Mouse (Mus musculus) hindbrain, postnatal 0 days (tissue): ENCODE measurements around the gene Tgfbr2. TPM values are rescaled to one million over a fixed set of nuclear protein-coding genes. Genes with fewer than 3 reads are reported as not detected.
A peak's percentile ranks its signal among the peaks of the same experiment; 100 is the strongest.

Experiments
- ATAC-seq: fragments of 200-750 bp; cut with Nextera tagmentation; 2 replicates; pipeline ENCODE4 v1.8.0; 2017; ENCODE audit warnings: mild to moderate bottlenecking, moderate TSS enrichment, moderate library complexity
- DNase-seq: peaks from one replicate; pipeline ENCODE4 v3.0.0-alpha.2; 2015; ENCODE audit warnings: low spot score
- H3K27ac ChIP-seq: fragments of 300-500 bp; sonication (generic); 2 replicates; pipeline ENCODE4 v1.5.1; 2014; ENCODE audit warnings: mild to moderate bottlenecking
- H3K27me3 ChIP-seq: fragments of 300-500 bp; sonication (generic); 2 replicates; pipeline ENCODE4 v1.6.1; 2014; ENCODE audit warnings: low read length, mixed read lengths; ENCODE audit not compliant: insufficient read depth
- H3K36me3 ChIP-seq: fragments of 300-500 bp; sonication (generic); 2 replicates; pipeline ENCODE4 v1.6.1; 2014; ENCODE audit warnings: low read length, mixed read lengths; ENCODE audit not compliant: insufficient read depth
- H3K4me1 ChIP-seq: fragments of 300-500 bp; sonication (generic); 2 replicates; pipeline ENCODE4 v1.6.1; 2014; ENCODE audit warnings: antibody characterized with exemption, low read length, mixed read lengths; ENCODE audit not compliant: insufficient read depth
- H3K4me2 ChIP-seq: fragments of 300-500 bp; sonication (generic); 2 replicates; pipeline ENCODE4 v1.6.1; 2014; ENCODE audit warnings: low read depth, mild to moderate bottlenecking, low read length, moderate library complexity, mixed read lengths
- H3K4me3 ChIP-seq: fragments of 300-500 bp; sonication (generic); 2 replicates; pipeline ENCODE4 v1.5.1; 2014; ENCODE audit warnings: low read length
- H3K9ac ChIP-seq: fragments of 300-500 bp; sonication (generic); replicated peaks from 2 replicates; pipeline ENCODE4 v1.6.1; 2014; ENCODE audit warnings: mild to moderate bottlenecking, low read length, moderate library complexity, mixed read lengths
- H3K9me3 ChIP-seq: fragments of 300-500 bp; sonication (generic); 2 replicates; pipeline ENCODE4 v1.6.1; 2016; ENCODE audit warnings: low read length, mixed read lengths
- CTCF ChIP-seq: IDR thresholded peaks from 2 replicates; pipeline ENCODE4 v1.5.1; 2016; ENCODE audit warnings: antibody characterized with exemption, control low read depth, low read depth
- WGBS: fragments of 180-500 bp; shearing (Covaris S2); extraction: QIAGEN DNeasy Blood & Tissue Kit; methylation state at CpG from one replicate; pipeline ENCODE4 v1.1.7; 2014; 5-methylcytosine and 5-hydroxymethylcytosine counted together
- polyA plus RNA-seq: library from polyadenylated mRNA; unstranded; fragments of >200 nt; fragmentation: Nextera tagmentation; extraction: Ambion mirVana; gene quantifications from 2 replicates; pipeline ENCODE4 v1.2.1, GENCODE M21; 2015
- total RNA-seq: library from RNA; depleted of rRNA; stranded (reverse); fragments of >200 nt; gene quantifications from 2 replicates; pipeline ENCODE4 v1.2.3, GENCODE M21; 2014; rRNA removed

Tgfbr2 gene
- 21.7 and 23.1 TPM in 2 replicates for total RNA-seq
- polyA plus RNA-seq = 7.2 and 7.7 TPM in 2 replicates

DNA sequence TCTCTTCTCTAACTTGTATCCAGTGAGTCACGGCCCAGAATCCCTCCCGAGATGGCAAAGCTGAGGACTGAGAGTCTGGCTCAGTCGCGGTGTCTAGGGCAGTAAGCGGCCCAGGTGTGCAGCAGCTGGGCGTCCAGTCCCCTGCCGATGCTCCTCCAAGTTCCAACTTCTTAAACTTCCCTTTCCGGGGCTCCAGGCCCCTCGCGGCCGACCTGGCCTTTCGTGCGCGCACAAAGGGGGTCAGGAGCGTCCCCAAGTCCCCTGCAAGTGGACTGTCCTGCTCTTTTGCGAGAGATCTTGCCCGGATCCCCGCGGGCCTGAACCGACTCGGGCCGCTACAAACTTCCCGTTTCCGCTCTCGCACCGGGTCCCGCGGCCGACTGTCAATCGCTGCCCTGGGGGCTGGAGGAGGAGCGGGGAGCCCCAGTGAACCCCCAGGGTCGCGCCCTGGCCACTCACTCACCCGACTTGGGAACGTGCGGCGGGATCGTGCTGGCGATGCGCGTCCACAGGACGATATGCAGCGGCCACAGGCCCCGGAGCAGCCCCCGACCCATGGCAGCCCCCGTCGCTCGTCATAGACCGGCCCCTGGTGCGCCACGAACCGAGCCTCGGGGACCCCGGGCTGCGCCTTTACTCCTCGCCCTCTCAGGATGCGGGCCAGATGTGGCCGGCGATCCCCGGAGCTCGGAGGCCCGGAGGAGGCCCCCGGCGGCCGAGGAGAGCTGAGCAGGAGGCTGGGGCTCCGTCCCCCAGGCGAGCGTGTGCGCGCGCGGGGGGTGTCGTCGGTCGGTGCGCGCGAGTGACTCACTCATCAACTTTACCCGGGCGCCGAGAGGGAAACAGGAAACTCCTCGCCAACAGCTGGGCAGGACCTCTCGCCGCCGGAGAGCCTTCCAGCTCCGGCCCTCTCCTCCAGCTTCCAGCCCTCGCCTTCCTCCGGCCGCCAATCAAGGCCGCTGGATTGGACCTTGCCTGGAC is at the start of gene Tgfbr2:
Tgfbr2 (minus strand) TSS at position 880 of the 981 bp plus-strand sequence.
- no peaks in the 10 kb centered on the region for H3K36me3 ChIP-seq
- peak; percentile 66; the same call in 1 of the 2 replicates for ATAC-seq
- no peak for TF ChIP-seq CTCF
- peak; percentile 64 for DNase-seq
- peak within 1 kb of the TSS; percentile 67 for H3K4me3 ChIP-seq
- peak within 1 kb of the TSS; percentile 98 for H3K4me2 ChIP-seq
- H3K27ac ChIP-seq = peak within 1 kb of the TSS; percentile 79; the same call in 1 of the 2 replicates
- peak within 1 kb of the TSS; percentile 75 for H3K9ac ChIP-seq
- H3K9me3 ChIP-seq = no peaks in the 10 kb centered on the region
- H3K4me1 ChIP-seq = peaks cover 5% of the 10 kb centered on the region; the same call in 1 of the 2 replicates
- WGBS = under 1% methylated on average over 75 of the region's 90 CpGs
- H3K27me3 ChIP-seq = 0 out of 2 replicates have a peak, but pooled peaks cover 5% of the 10 kb centered on the region

DNA sequence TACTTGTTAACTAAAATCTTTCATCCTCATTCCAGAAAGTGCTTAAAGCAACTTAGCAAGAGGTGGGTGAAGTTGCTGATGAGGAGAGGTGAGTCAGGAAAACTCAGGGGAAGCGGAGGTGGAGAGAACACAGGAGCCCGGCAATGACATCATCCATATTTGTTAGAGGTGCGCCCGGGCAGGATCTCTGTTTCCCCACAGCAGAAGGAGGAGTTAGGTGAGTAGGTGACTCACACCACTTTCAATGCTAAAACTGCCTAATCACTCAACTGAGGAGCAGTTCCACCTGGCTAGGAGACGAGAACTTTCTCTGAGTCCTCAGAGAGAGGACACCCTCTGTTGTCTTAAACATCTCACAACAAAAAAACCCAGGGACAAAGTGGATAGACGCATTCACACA is 48.2 kb upstream of the Tgfbr2 start:
- ATAC-seq (no peak), DNase-seq (no peak)
- H3K4me3 ChIP-seq = no peak overlapping the region
- no peaks in the 10 kb centered on the region for H3K36me3 ChIP-seq
- TF ChIP-seq CTCF = no peak
- no peak overlapping the region for H3K4me2 ChIP-seq
- H3K27ac ChIP-seq = no peak overlapping the region
- H3K27me3 ChIP-seq = no peaks in the 10 kb centered on the region; the same call in 1 of the 2 replicates
- no peaks in the 10 kb centered on the region for H3K4me1 ChIP-seq
- 84% methylated on average over 6 of the region's 6 CpGs for WGBS
- no peak overlapping the region for H3K9ac ChIP-seq
- no peaks in the 10 kb centered on the region for H3K9me3 ChIP-seq

DNA sequence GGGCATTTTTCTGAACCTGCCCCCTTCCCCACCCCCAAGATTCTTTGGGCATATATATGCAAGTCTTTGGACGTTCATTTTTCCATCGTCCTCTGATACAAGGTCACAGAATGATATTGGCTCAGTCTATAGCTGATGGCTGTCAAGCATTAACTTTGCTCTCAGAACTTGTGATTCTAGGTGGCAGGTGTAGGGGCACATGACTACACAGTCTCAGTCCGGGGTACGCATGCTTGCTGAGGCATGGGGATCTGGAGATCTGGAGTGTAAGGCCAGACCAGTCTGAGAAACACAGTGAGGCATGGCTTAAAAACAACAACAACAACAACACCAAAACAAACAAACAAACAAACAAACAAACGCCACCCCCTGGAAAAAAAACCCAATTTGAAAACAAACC is 47.5 kb upstream of the Tgfbr2 start:
- Histone ChIP-seq H3K9me3 (no peaks in the 10 kb centered on the region), H3K4me1 (no peaks in the 10 kb centered on the region)
- TF ChIP-seq CTCF = no peak

DNA sequence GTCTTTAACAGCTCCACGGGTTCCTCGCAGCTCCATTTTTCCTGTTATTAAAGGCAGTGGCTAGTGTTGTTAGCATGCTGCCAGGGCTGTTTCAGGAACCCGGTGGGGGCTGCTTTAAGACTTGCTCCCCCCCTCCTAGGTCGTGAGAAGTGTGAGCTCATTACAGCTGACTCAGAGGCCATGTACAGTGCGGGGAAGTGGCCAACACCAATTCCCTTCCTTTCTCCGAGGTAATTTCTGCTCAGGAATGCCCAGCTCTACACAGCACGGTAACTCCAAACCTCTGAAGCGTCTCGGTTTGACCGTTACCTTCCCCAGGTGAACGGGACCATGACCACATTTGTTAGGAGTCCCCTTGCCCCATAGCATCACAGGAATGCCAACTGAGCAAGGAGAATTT is 46.8 kb upstream of the Tgfbr2 start:
- no peaks in the 10 kb centered on the region for H3K36me3 ChIP-seq
- no peak overlapping the region for H3K9ac ChIP-seq
- no peaks in the 10 kb centered on the region; the same call in 1 of the 2 replicates for H3K27me3 ChIP-seq
- no peak overlapping the region for H3K4me2 ChIP-seq
- no peaks in the 10 kb centered on the region for H3K4me1 ChIP-seq
- no peak overlapping the region for H3K27ac ChIP-seq
- DNase-seq = no peak
- H3K9me3 ChIP-seq = no peaks in the 10 kb centered on the region
- TF ChIP-seq CTCF = no peak
- no peak for ATAC-seq
- 75% methylated on average over 11 of the region's 11 CpGs for WGBS
- no peak overlapping the region for H3K4me3 ChIP-seq

More for the DNA sequence above, 47.5 kb upstream of the Tgfbr2 start:
- no peak for DNase-seq
- Histone ChIP-seq H3K9ac (no peak overlapping the region), H3K4me3 (no peak overlapping the region), H3K27me3 (no peaks in the 10 kb centered on the region; the same call in 1 of the 2 replicates), H3K27ac (no peak overlapping the region), H3K4me2 (no peak overlapping the region), H3K36me3 (no peaks in the 10 kb centered on the region)
- ATAC-seq = no peak
- WGBS = 90% methylated on average over 5 of the region's 5 CpGs

DNA sequence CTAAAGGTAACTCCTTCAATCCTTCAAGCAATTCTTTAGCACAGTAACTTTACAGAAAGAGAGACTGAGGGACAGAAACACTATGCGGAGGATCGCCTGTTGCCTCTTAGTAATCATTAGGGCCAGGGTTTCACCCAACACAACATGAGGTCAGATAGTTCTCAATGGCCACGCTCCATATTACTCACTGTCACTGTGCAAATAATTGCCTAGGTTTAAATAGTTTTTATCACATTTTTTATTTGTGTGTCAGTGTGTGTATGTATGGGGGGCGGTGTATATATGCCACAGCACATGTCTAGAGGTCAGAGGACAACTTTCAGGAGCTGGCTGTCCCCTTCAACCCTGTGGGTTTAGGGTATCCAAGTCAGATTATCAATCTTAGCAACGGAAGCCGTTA is 46.4 kb upstream of the Tgfbr2 start:
- Histone ChIP-seq H3K9ac (no peak overlapping the region), H3K4me3 (no peak overlapping the region), H3K36me3 (no peaks in the 10 kb centered on the region), H3K4me2 (no peak overlapping the region), H3K27ac (no peak overlapping the region), H3K27me3 (no peaks in the 10 kb centered on the region; the same call in 1 of the 2 replicates), H3K4me1 (no peaks in the 10 kb centered on the region), H3K9me3 (no peaks in the 10 kb centered on the region)
- ATAC-seq (no peak), DNase-seq (no peak)
- 82% methylated on average over 6 of the region's 6 CpGs for WGBS
- TF ChIP-seq CTCF = no peak

DNA sequence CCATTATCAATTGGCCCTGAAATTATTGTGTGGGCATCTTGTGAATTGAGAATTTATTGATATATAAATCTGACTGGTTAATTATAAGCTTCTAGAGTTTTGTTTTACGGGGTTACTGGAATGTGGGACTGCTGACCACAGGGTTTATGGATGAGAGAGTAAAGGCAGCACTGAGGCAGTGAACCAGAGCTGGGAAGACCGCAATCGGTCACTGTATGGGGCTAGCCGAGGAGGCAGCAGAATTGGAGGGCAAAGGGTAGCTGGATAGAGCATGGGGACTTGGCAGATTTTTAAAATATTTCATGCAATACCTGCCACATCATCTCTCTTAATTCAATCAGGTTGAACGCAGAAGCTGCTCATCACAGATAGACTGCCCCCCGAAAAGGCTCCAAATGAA is 45.5 kb upstream of the Tgfbr2 start:
- no peaks in the 10 kb centered on the region for H3K9me3 ChIP-seq
- no peaks in the 10 kb centered on the region for H3K36me3 ChIP-seq
- whole genome bisulfite sequencing = 87% methylated on average over 6 of the region's 6 CpGs
- H3K9ac ChIP-seq = no peak overlapping the region
- TF ChIP-seq CTCF = no peak
- H3K27me3 ChIP-seq = no peaks in the 10 kb centered on the region; the same call in 1 of the 2 replicates
- no peak overlapping the region for H3K4me2 ChIP-seq
- H3K4me3 ChIP-seq = no peak overlapping the region
- ATAC-seq (no peak), DNase-seq (no peak)
- no peak overlapping the region for H3K27ac ChIP-seq
- H3K4me1 ChIP-seq = no peaks in the 10 kb centered on the region
